Mouse (Mus musculus): ENCODE results near the gene Ndufb2. TPM values are rescaled to one million over a fixed set of nuclear protein-coding genes. Genes with fewer than 3 reads are reported as not detected.

The Ndufb2 gene
- polyA plus RNA-seq (2012; ENCODE audit: low replicate concordance): 111 and 180 TPM in 2 replicates

DNA sequence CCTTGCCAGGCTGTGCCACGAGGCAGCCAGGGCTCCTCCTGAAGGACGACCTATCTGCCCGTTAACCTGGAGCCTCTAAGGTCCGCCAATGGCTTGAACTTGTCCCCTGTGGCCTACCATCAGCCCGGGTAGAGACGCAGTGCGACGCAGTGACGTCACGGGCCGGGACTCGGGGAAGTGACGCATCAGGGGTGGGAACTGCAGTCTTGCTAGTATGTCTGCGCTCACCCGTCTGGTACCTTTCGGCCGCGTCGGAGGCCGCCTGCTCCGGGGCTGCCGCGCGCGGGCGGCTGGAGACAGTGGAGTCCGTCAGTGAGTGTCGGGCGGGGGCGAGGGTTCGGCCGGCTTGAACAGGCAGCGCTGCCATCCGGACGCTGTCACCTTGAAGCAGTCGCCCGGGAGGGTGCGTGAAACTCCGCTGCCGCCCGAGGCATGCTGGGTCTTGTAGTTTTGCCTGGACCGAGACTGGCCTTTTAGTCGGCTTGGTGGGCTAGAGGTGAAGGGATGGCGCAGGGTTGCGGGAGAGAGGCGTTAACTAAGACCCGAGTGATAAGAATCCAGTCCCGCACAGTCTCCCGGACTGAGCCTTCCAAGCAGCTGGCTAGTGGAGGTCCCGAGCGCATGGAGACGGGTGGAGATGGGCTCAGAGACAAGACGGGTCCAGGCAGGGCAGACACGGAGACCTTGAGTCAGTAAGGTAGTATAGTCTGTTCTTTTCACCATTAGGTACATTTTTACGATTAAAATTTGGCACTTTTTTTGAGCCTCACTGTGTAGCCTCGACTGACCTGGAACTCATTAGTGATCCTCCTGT is at the start of gene Ndufb2:
Ndufb2 (plus strand) TSS at position 174 of the 814 bp plus-strand sequence.

DNA sequence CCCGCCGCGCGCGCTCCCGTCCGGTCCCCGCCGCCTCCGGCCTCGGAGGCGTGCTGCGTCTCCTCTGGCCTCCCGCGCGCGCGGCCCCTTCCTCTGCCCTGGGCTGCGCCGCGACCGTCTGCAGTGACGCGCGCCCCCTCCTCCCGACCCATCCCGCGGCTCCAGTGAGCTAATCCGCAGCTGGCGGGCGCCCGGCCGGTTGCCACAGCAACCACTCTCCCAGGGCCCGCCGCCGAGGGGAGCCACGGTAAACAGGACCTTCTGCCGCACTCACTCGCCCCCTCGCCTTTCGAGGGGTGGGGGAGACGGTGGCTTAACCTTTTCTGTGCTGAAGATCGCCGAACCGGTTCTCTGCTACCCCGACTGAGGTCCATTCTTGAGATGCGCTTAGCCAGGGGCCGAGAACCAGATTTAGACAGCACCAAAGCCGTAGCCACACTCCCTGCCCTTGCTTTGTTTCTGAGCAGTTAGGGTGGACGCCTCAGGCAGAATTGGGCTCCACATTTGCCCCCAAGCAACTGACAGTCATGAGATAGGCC is 34.6 kb upstream of the Ndufb2 start, which contains the start of gene Dennd2a:
Dennd2a (minus strand) TSS at position 145 of the 539 bp plus-strand sequence.

DNA sequence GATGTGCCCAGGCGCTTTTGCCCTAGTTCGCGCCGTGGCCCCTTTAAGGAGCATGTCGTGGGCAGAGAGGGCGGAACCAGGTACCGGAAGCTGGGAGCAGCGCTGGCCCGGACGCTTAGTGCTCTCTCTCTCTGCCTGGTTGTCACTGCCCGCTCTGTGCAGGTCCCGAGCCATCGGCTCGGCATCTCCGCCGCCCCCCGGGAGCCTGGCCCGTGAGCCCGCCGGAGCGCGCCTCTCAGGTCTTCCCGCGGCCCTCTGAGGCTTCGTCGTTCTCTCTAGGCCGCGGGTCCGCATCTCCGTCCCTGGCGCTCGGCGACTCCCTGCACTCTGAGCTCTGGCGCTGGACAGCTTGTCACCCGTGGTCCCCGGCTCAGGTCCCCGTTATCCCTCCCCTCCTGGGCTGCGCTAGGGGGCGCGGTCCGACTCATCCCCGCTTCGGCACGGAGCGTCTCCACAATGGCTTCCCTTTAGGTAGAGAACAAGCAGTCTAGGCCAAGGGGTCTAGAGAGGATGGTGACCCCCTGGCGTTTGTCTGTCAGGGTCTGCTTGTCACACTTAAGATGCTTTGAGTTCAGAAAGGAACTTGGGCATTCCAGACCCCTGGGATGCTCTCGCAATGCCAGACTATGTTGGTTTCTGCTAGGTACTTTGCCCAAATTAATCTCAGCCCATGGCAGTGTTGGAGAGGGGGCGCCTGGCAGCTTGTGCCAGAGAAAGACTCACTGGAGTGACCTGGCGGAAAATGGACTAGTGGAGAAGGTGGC is 18.4 kb upstream of the Ndufb2 start, which contains the start of gene Adck2:
Adck2 (plus strand) TSS at position 83 of the 764 bp plus-strand sequence.

GRCm38 (mm10) chr6:39585517-39585916 is 6.9 kb upstream of the Ndufb2 start, which contains the start of gene Gm42420:
Gene Gm42420 (plus strand): TSS chr6:39585753.

Other genes starting within 250 kb of the Ndufb2 start
- 6.0 and 9.6 TPM in 2 replicates for gene Slc37a3, start 214.9 kb upstream of the Ndufb2 start, polyA plus RNA-seq (2012; ENCODE audit: low replicate concordance)
- gene Rab19, start 211.4 kb upstream of the Ndufb2 start, polyA plus RNA-seq (2012; ENCODE audit: low replicate concordance): 1.4 and 4.1 TPM in 2 replicates
- gene Mkrn1, start 172.1 kb upstream of the Ndufb2 start, polyA plus RNA-seq (2012; ENCODE audit: low replicate concordance): 145 and 152 TPM in 2 replicates
- gene Dennd2a, start 34.7 kb upstream of the Ndufb2 start, polyA plus RNA-seq (2012; ENCODE audit: low replicate concordance): 1.1 and 1.2 TPM in 2 replicates
- gene Adck2, start 18.7 kb upstream of the Ndufb2 start, polyA plus RNA-seq (2012; ENCODE audit: low replicate concordance): 20.6 and 37.4 TPM in 2 replicates
- gene Gm42420, start 6.8 kb upstream of the Ndufb2 start, polyA plus RNA-seq (2012; ENCODE audit: low replicate concordance): not detected in 2 replicates
- 3.1 and 3.2 TPM in 2 replicates for gene Braf, start 132.9 kb downstream of the Ndufb2 start, polyA plus RNA-seq (2012; ENCODE audit: low replicate concordance)
- 2.7 and 10.5 TPM in 2 replicates for gene Mrps33, start 218.4 kb downstream of the Ndufb2 start, polyA plus RNA-seq (2012; ENCODE audit: low replicate concordance)

Data from hematopoietic multipotent progenitor cell, adult 10-12 weeks (in vitro differentiated cells).